Mouse (Mus musculus) intestine, postnatal 0 days (tissue): Measurements from ENCODE around the gene Wdr3. TPM values are rescaled to one million over a fixed set of nuclear protein-coding genes. Genes with fewer than 3 reads are reported as not detected.
A peak's percentile ranks its signal among the peaks of the same experiment; 100 is the strongest.

ENCODE experiments used
- ATAC-seq: fragments of 200-750 bp; cut with Nextera tagmentation; 2 replicates; pipeline ENCODE4 v1.8.0; 2017; ENCODE audit warnings: mild to moderate bottlenecking, moderate TSS enrichment, moderate library complexity
- H3K27ac ChIP-seq: fragments of 300-500 bp; sonication (generic); 2 replicates; pipeline ENCODE4 v1.5.1; 2014; ENCODE audit warnings: mild to moderate bottlenecking, low read depth, low read length, moderate library complexity
- H3K27me3 ChIP-seq: fragments of 300-500 bp; sonication (generic); replicated peaks from 2 replicates; pipeline ENCODE4 v1.6.1; 2014; ENCODE audit warnings: low read length, mixed read lengths; ENCODE audit not compliant: control insufficient read depth, insufficient read depth
- H3K36me3 ChIP-seq: fragments of 300-500 bp; sonication (generic); 2 replicates; pipeline ENCODE4 v1.6.1; 2014; ENCODE audit warnings: mild to moderate bottlenecking, moderate library complexity; ENCODE audit not compliant: control insufficient read depth, insufficient read depth
- H3K4me1 ChIP-seq: fragments of 300-500 bp; sonication (generic); replicated peaks from 2 replicates; pipeline ENCODE4 v1.6.1; 2014; ENCODE audit warnings: antibody characterized with exemption, low read length, mixed read lengths; ENCODE audit not compliant: control insufficient read depth, insufficient read depth
- H3K4me2 ChIP-seq: fragments of 300-500 bp; sonication (generic); replicated peaks from 2 replicates; pipeline ENCODE4 v1.6.1; 2014; ENCODE audit warnings: low read depth, mild to moderate bottlenecking, moderate library complexity
- H3K4me3 ChIP-seq: fragments of 300-500 bp; sonication (generic); 2 replicates; pipeline ENCODE4 v1.5.1; 2014; ENCODE audit warnings: low read depth, low read length
- H3K9ac ChIP-seq: fragments of 300-500 bp; sonication (generic); 2 replicates; pipeline ENCODE4 v1.6.1; 2014; ENCODE audit warnings: mild to moderate bottlenecking, low read depth, low read length
- H3K9me3 ChIP-seq: fragments of 300-500 bp; sonication (generic); 2 replicates; pipeline ENCODE4 v1.6.1; 2016; ENCODE audit warnings: mixed run types; ENCODE audit not compliant: control insufficient read depth
- CTCF ChIP-seq: sonication (generic); IDR thresholded peaks from 2 replicates; pipeline ENCODE4 v1.5.1; 2016; ENCODE audit warnings: low read depth, mild to moderate bottlenecking, control low read depth, antibody characterized with exemption, moderate library complexity
- WGBS: fragments of 180-500 bp; shearing (Covaris S2); extraction: QIAGEN DNeasy Blood & Tissue Kit; methylation state at CpG from one replicate; pipeline ENCODE4 v1.1.7; 2014; 5-methylcytosine and 5-hydroxymethylcytosine counted together
- polyA plus RNA-seq: library from polyadenylated mRNA; unstranded; fragments of >200 nt; fragmentation: Nextera tagmentation; extraction: Ambion mirVana; gene quantifications from 2 replicates; pipeline ENCODE4 v1.2.1, GENCODE M21; 2015

Gene Wdr3
- polyA plus RNA-seq, result 10.1 TPM in 2 replicates

- ATAC-seq, result peak; percentile 95
- Histone ChIP-seq H3K27ac (peak within 1 kb of the TSS; percentile 94), H3K4me3 (peak within 1 kb of the TSS; percentile 70), H3K9me3 (no peaks in the 10 kb centered on the region), H3K4me1 (peaks cover 4% of the 10 kb centered on the region; the same call in 1 of the 2 replicates), H3K36me3 (peaks cover 10% of the 10 kb centered on the region), H3K4me2 (peak within 1 kb of the TSS; percentile 90), H3K27me3 (no peaks in the 10 kb centered on the region), H3K9ac (peak within 1 kb of the TSS; percentile 83)
- under 1% methylated on average over 54 of the region's 55 CpGs for WGBS
- TF ChIP-seq CTCF, result peak; percentile 10; the same call in 1 of the 2 replicates
These were observed at the start of gene Wdr3, which contains the start of gene Gdap2 for GRCm38 (mm10) chr3:100162315-100163105. Gene Wdr3 (minus strand): TSS chr3:100162407. Gene Gdap2 (plus strand): TSS chr3:100162381.

- no peaks in the 10 kb centered on the region for H3K4me1 ChIP-seq
- H3K36me3 ChIP-seq, result peaks cover 33% of the 10 kb centered on the region
- no peak for TF ChIP-seq CTCF
- whole genome bisulfite sequencing, result 67% methylated on average over 1 of the region's 1 CpGs
- no peaks in the 10 kb centered on the region for H3K9me3 ChIP-seq
- H3K4me3 ChIP-seq, result no peak overlapping the region
- no peak overlapping the region for H3K4me2 ChIP-seq
- H3K27me3 ChIP-seq, result no peaks in the 10 kb centered on the region
- ATAC-seq, result no peak
- H3K9ac ChIP-seq, result no peak overlapping the region
- H3K27ac ChIP-seq, result no peak overlapping the region
These were observed 44.8 kb upstream of the Wdr3 start for GRCm38 (mm10) chr3:100206973-100207372.

GRCm38 (mm10) chr3:100201554-100201953 is 39.3 kb upstream of the Wdr3 start:
- peak; percentile 84 for ATAC-seq
- WGBS, result 78% methylated on average over 7 of the region's 7 CpGs
- no peak overlapping the region for H3K4me3 ChIP-seq
- H3K9me3 ChIP-seq, result no peaks in the 10 kb centered on the region
- H3K4me2 ChIP-seq, result no peak overlapping the region
- H3K9ac ChIP-seq, result no peak overlapping the region
- H3K36me3 ChIP-seq, result peaks cover 55% of the 10 kb centered on the region
- H3K27me3 ChIP-seq, result no peaks in the 10 kb centered on the region
- peak overlapping the region; percentile 70 for H3K27ac ChIP-seq
- no peaks in the 10 kb centered on the region for H3K4me1 ChIP-seq
- no peak for TF ChIP-seq CTCF

- Histone ChIP-seq H3K4me1 (0 out of 2 replicates have a peak, but pooled peaks cover 4% of the 10 kb centered on the region), H3K4me3 (no peak overlapping the region), H3K9me3 (no peaks in the 10 kb centered on the region), H3K36me3 (peaks cover 43% of the 10 kb centered on the region), H3K4me2 (no peak overlapping the region), H3K27ac (no peak overlapping the region), H3K9ac (no peak overlapping the region), H3K27me3 (no peaks in the 10 kb centered on the region)
- ATAC-seq, result peak; percentile 24; the same call in 1 of the 2 replicates
- 42% methylated on average over 5 of the region's 5 CpGs for WGBS
- no peak for TF ChIP-seq CTCF
These were observed 32.0 kb upstream of the Wdr3 start for GRCm38 (mm10) chr3:100194210-100194609.

GRCm38 (mm10) chr3:100189861-100190260 is 27.7 kb upstream of the Wdr3 start:
- H3K27me3 ChIP-seq, result no peaks in the 10 kb centered on the region
- ATAC-seq, result no peak
- 90% methylated on average over 11 of the region's 11 CpGs for WGBS
- H3K9me3 ChIP-seq, result no peaks in the 10 kb centered on the region
- H3K36me3 ChIP-seq, result peaks cover 50% of the 10 kb centered on the region
- 0 out of 2 replicates have a peak, but pooled peaks cover 4% of the 10 kb centered on the region for H3K4me1 ChIP-seq
- no peak overlapping the region for H3K4me3 ChIP-seq
- no peak overlapping the region for H3K27ac ChIP-seq
- H3K9ac ChIP-seq, result no peak overlapping the region
- no peak for TF ChIP-seq CTCF
- H3K4me2 ChIP-seq, result no peak overlapping the region

- WGBS, result 47% methylated on average over 1 of the region's 1 CpGs
- H3K27ac ChIP-seq, result no peak overlapping the region
- no peaks in the 10 kb centered on the region for H3K9me3 ChIP-seq
- H3K27me3 ChIP-seq, result no peaks in the 10 kb centered on the region
- peaks cover 52% of the 10 kb centered on the region for H3K36me3 ChIP-seq
- peak; percentile 79 for TF ChIP-seq CTCF
- H3K4me3 ChIP-seq, result no peak overlapping the region
- H3K4me1 ChIP-seq, result 0 out of 2 replicates have a peak, but pooled peaks cover 4% of the 10 kb centered on the region
- no peak overlapping the region for H3K4me2 ChIP-seq
- H3K9ac ChIP-seq, result no peak overlapping the region
- no peak for ATAC-seq
These were observed 27.2 kb upstream of the Wdr3 start for GRCm38 (mm10) chr3:100189444-100189843.
